Mouse (Mus musculus) intestine, embryonic 15.5 days (tissue): ENCODE data around the gene Frrs1. TPM values are rescaled to one million over a fixed set of nuclear protein-coding genes. Genes with fewer than 3 reads are reported as not detected.
"Not testable (repeated sequence)": the region's sequence is repeated elsewhere in the genome, so short reads cannot be mapped to it uniquely, and the experiment has no call there.

Experiments used
- ATAC-seq: fragments of 200-750 bp; cut with Nextera tagmentation; 2 replicates; pipeline ENCODE4 v1.8.0; 2017; ENCODE audit warnings: moderate TSS enrichment, moderate library complexity
- H3K27ac ChIP-seq: fragments of 300-500 bp; sonication (generic); 2 replicates; pipeline ENCODE4 v1.5.1; 2015; ENCODE audit warnings: mild to moderate bottlenecking, inconsistent platforms
- H3K27me3 ChIP-seq: fragments of 300-500 bp; sonication (generic); replicated peaks from 2 replicates; pipeline ENCODE4 v1.6.1; 2015; ENCODE audit warnings: inconsistent platforms
- H3K36me3 ChIP-seq: fragments of 300-500 bp; sonication (generic); 2 replicates; pipeline ENCODE4 v1.6.1; 2015; ENCODE audit warnings: inconsistent platforms
- H3K4me1 ChIP-seq: fragments of 300-500 bp; sonication (generic); replicated peaks from 2 replicates; pipeline ENCODE4 v1.6.1; 2015; ENCODE audit warnings: inconsistent platforms
- H3K4me2 ChIP-seq: fragments of 300-500 bp; sonication (generic); replicated peaks from 2 replicates; pipeline ENCODE4 v1.6.1; 2015; ENCODE audit warnings: mild to moderate bottlenecking, inconsistent platforms
- H3K4me3 ChIP-seq: fragments of 300-500 bp; sonication (generic); replicated peaks from 2 replicates; pipeline ENCODE4 v1.5.1; 2015; ENCODE audit warnings: inconsistent platforms
- H3K9ac ChIP-seq: fragments of 300-500 bp; sonication (generic); 2 replicates; pipeline ENCODE4 v1.6.1; 2015; ENCODE audit warnings: inconsistent platforms
- H3K9me3 ChIP-seq: fragments of 300-500 bp; sonication (generic); 2 replicates; pipeline ENCODE4 v1.6.1; 2016; ENCODE audit warnings: inconsistent platforms
- WGBS: fragments of 180-500 bp; shearing (Covaris S2); methylation state at CpG from one replicate; pipeline ENCODE4 v1.1.7; 2015; 5-methylcytosine and 5-hydroxymethylcytosine counted together
- polyA plus RNA-seq: library from polyadenylated mRNA; unstranded; fragments of >200 nt; fragmentation: Nextera tagmentation; extraction: Ambion mirVana; gene quantifications from 2 replicates; pipeline ENCODE4 v1.2.1, GENCODE M21; 2015

The Frrs1 gene
- 36.6 and 39.0 TPM in 2 replicates for polyA plus RNA-seq

- WGBS, result 76% methylated on average over 9 of the region's 9 CpGs
- Histone ChIP-seq H3K27ac (no peak within 1 kb of the TSS), H3K4me1 (0 out of 2 replicates have a peak, but pooled peaks cover 5% of the 10 kb centered on the region), H3K36me3 (no peaks in the 10 kb centered on the region), H3K9ac (no peak within 1 kb of the TSS), H3K9me3 (no peaks in the 10 kb centered on the region), H3K4me3 (no peak within 1 kb of the TSS), H3K4me2 (no peak within 1 kb of the TSS), H3K27me3 (no peaks in the 10 kb centered on the region)
- ATAC-seq, result no peak; the same call in 1 of the 2 replicates
Measured at GRCm38 (mm10) chr3:116858941-116859685, at the start of gene Frrs1. TSS of gene Frrs1 (plus strand) at chr3:116859464.

GRCm38 (mm10) chr3:116810351-116810750, 48.9 kb upstream of the Frrs1 start:
- H3K27me3 ChIP-seq, H3K4me3 ChIP-seq, H3K4me1 ChIP-seq, H3K4me2 ChIP-seq, H3K27ac ChIP-seq, H3K36me3 ChIP-seq, ATAC-seq, H3K9ac ChIP-seq, H3K9me3 ChIP-seq: not testable (repeated sequence)
- 80% methylated on average over 6 of the region's 6 CpGs for WGBS

- ATAC-seq, result no peak
- Histone ChIP-seq H3K27me3 (no peaks in the 10 kb centered on the region), H3K36me3 (no peaks in the 10 kb centered on the region), H3K27ac (no peak overlapping the region), H3K4me2 (no peak overlapping the region), H3K9me3 (no peaks in the 10 kb centered on the region), H3K4me1 (no peaks in the 10 kb centered on the region), H3K9ac (no peak overlapping the region), H3K4me3 (no peak overlapping the region)
- 79% methylated on average over 2 of the region's 2 CpGs for WGBS
Measured at GRCm38 (mm10) chr3:116812946-116813345, 46.3 kb upstream of the Frrs1 start.

- Histone ChIP-seq H3K9me3 (no peaks in the 10 kb centered on the region), H3K27ac (no peak overlapping the region), H3K9ac (no peak overlapping the region), H3K4me1 (no peaks in the 10 kb centered on the region), H3K4me3 (no peak overlapping the region), H3K36me3 (no peaks in the 10 kb centered on the region), H3K4me2 (no peak overlapping the region), H3K27me3 (no peaks in the 10 kb centered on the region)
- 75% methylated on average over 6 of the region's 6 CpGs for WGBS
- ATAC-seq, result no peak
Measured at GRCm38 (mm10) chr3:116815305-116815797, 43.9 kb upstream of the Frrs1 start.

- H3K4me2 ChIP-seq, result no peak overlapping the region
- no peak overlapping the region for H3K4me3 ChIP-seq
- H3K9me3 ChIP-seq, result no peaks in the 10 kb centered on the region
- WGBS, result 83% methylated on average over 4 of the region's 4 CpGs
- H3K4me1 ChIP-seq, result no peaks in the 10 kb centered on the region
- no peak overlapping the region for H3K27ac ChIP-seq
- no peak overlapping the region for H3K9ac ChIP-seq
- H3K36me3 ChIP-seq, result no peaks in the 10 kb centered on the region
- no peak for ATAC-seq
- no peaks in the 10 kb centered on the region for H3K27me3 ChIP-seq
Measured at GRCm38 (mm10) chr3:116815916-116816315, 43.3 kb upstream of the Frrs1 start.

- 76% methylated on average over 3 of the region's 3 CpGs for WGBS
- no peaks in the 10 kb centered on the region for H3K36me3 ChIP-seq
Measured at GRCm38 (mm10) chr3:116816674-116817215, 42.5 kb upstream of the Frrs1 start.

GRCm38 (mm10) chr3:116817231-116817630, 42.0 kb upstream of the Frrs1 start:
- 93% methylated on average over 7 of the region's 7 CpGs for WGBS
- H3K9me3 ChIP-seq, result no peaks in the 10 kb centered on the region
- no peaks in the 10 kb centered on the region for H3K4me1 ChIP-seq
- H3K9ac ChIP-seq, result no peak overlapping the region
- no peaks in the 10 kb centered on the region for H3K36me3 ChIP-seq
- H3K4me2 ChIP-seq, result no peak overlapping the region
- ATAC-seq, result no peak
- no peak overlapping the region for H3K4me3 ChIP-seq
- no peaks in the 10 kb centered on the region for H3K27me3 ChIP-seq
- no peak overlapping the region for H3K27ac ChIP-seq

More at GRCm38 (mm10) chr3:116816674-116817215, 42.5 kb upstream of the Frrs1 start:
- H3K4me3 ChIP-seq, result no peak overlapping the region
- no peaks in the 10 kb centered on the region for H3K27me3 ChIP-seq
- H3K4me2 ChIP-seq, result no peak overlapping the region
- H3K9me3 ChIP-seq, result no peaks in the 10 kb centered on the region
- H3K9ac ChIP-seq, result no peak overlapping the region
- H3K27ac ChIP-seq, result no peak overlapping the region
- ATAC-seq, result no peak
- H3K4me1 ChIP-seq, result no peaks in the 10 kb centered on the region

GRCm38 (mm10) chr3:116826471-116827215, 32.6 kb upstream of the Frrs1 start:
- H3K9ac ChIP-seq, result no peak overlapping the region
- H3K9me3 ChIP-seq, result no peaks in the 10 kb centered on the region
- H3K27me3 ChIP-seq, result no peaks in the 10 kb centered on the region
- no peak overlapping the region for H3K27ac ChIP-seq
- no peak overlapping the region for H3K4me2 ChIP-seq
- no peaks in the 10 kb centered on the region for H3K36me3 ChIP-seq
- H3K4me1 ChIP-seq, result no peaks in the 10 kb centered on the region
- 64% methylated on average over 4 of the region's 4 CpGs for WGBS
- ATAC-seq, result no peak
- H3K4me3 ChIP-seq, result no peak overlapping the region

GRCm38 (mm10) chr3:116829274-116829920, 29.9 kb upstream of the Frrs1 start:
- no peaks in the 10 kb centered on the region for H3K36me3 ChIP-seq
- no peak overlapping the region for H3K27ac ChIP-seq
- H3K4me3 ChIP-seq, result no peak overlapping the region
- no peak overlapping the region for H3K9ac ChIP-seq
- 83% methylated on average over 10 of the region's 10 CpGs for WGBS
- H3K4me1 ChIP-seq, result no peaks in the 10 kb centered on the region
- no peaks in the 10 kb centered on the region for H3K27me3 ChIP-seq
- no peak overlapping the region for H3K4me2 ChIP-seq
- H3K9me3 ChIP-seq, result no peaks in the 10 kb centered on the region
- no peak for ATAC-seq

GRCm38 (mm10) chr3:116831324-116831723, 27.9 kb upstream of the Frrs1 start:
- ATAC-seq, result no peak
- Histone ChIP-seq H3K9ac (no peak overlapping the region), H3K9me3 (no peaks in the 10 kb centered on the region), H3K4me1 (no peaks in the 10 kb centered on the region), H3K36me3 (no peaks in the 10 kb centered on the region), H3K4me2 (no peak overlapping the region), H3K27ac (no peak overlapping the region), H3K4me3 (no peak overlapping the region), H3K27me3 (no peaks in the 10 kb centered on the region)
- 63% methylated on average over 5 of the region's 5 CpGs for WGBS

GRCm38 (mm10) chr3:116832526-116833310, 26.5 kb upstream of the Frrs1 start:
- Histone ChIP-seq H3K27ac (no peak overlapping the region), H3K27me3 (no peaks in the 10 kb centered on the region), H3K4me2 (no peak overlapping the region), H3K4me1 (no peaks in the 10 kb centered on the region), H3K4me3 (no peak overlapping the region), H3K9ac (no peak overlapping the region), H3K9me3 (no peaks in the 10 kb centered on the region), H3K36me3 (no peaks in the 10 kb centered on the region)
- no peak for ATAC-seq
- WGBS, result 81% methylated on average over 7 of the region's 7 CpGs
